Mouse (Mus musculus) liver, embryonic 11.5 days (tissue): ENCODE measurements around the gene Thbs4. TPM values are rescaled to one million over a fixed set of nuclear protein-coding genes. Genes with fewer than 3 reads are reported as not detected.

Source experiments
- ATAC-seq: fragments of 200-750 bp; cut with Nextera tagmentation; replicated peaks from 2 replicates; pipeline ENCODE4 v1.8.0; 2017; ENCODE audit warnings: moderate number of reproducible peaks, mild to moderate bottlenecking, moderate TSS enrichment, moderate library complexity; ENCODE audit not compliant: low FRiP score
- DNase-seq: peaks from one replicate; pipeline ENCODE4 v3.0.0-alpha.2; 2017; ENCODE audit warnings: low spot score
- H3K27ac ChIP-seq: fragments of 300-500 bp; sonication (generic); 2 replicates; pipeline ENCODE4 v1.5.1; 2014; ENCODE audit warnings: mild to moderate bottlenecking, low read depth, low read length, control low read depth
- H3K27me3 ChIP-seq: fragments of 300-500 bp; sonication (generic); replicated peaks from 2 replicates; pipeline ENCODE4 v1.6.1; 2014; ENCODE audit warnings: low read length, mixed read lengths; ENCODE audit not compliant: control insufficient read depth, insufficient read depth
- H3K36me3 ChIP-seq: fragments of 300-500 bp; sonication (generic); 2 replicates; pipeline ENCODE4 v1.6.1; 2014; ENCODE audit warnings: mild to moderate bottlenecking, low read length, moderate library complexity, mixed read lengths; ENCODE audit not compliant: control insufficient read depth, insufficient read depth
- H3K4me1 ChIP-seq: fragments of 300-500 bp; sonication (generic); replicated peaks from 2 replicates; pipeline ENCODE4 v1.6.1; 2014; ENCODE audit warnings: low read length, mixed read lengths; ENCODE audit not compliant: control insufficient read depth, insufficient read depth
- H3K4me2 ChIP-seq: fragments of 300-500 bp; sonication (generic); 2 replicates; pipeline ENCODE4 v1.6.1; 2014; ENCODE audit warnings: mild to moderate bottlenecking, control low read depth, moderate library complexity
- H3K4me3 ChIP-seq: fragments of 300-500 bp; sonication (generic); 2 replicates; pipeline ENCODE4 v1.5.1; 2014; ENCODE audit warnings: low read depth, low read length, control low read depth
- H3K9ac ChIP-seq: fragments of 300-500 bp; sonication (generic); 2 replicates; pipeline ENCODE4 v1.6.1; 2014; ENCODE audit warnings: low read depth, low read length, control low read depth
- H3K9me3 ChIP-seq: fragments of 300-500 bp; sonication (generic); 2 replicates; pipeline ENCODE4 v1.6.1; 2016; ENCODE audit warnings: low read length, inconsistent platforms, mixed read lengths; ENCODE audit not compliant: control insufficient read depth
- WGBS: fragments of 180-500 bp; shearing (Covaris S2); extraction: QIAGEN DNeasy Blood & Tissue Kit; methylation state at CpG from one replicate; pipeline ENCODE4 v1.1.7; 2014; 5-methylcytosine and 5-hydroxymethylcytosine counted together
- polyA plus RNA-seq: library from polyadenylated mRNA; unstranded; fragments of >200 nt; fragmentation: Nextera tagmentation; extraction: Ambion mirVana; gene quantifications from 2 replicates; pipeline ENCODE4 v1.2.1, GENCODE M21; 2014

Gene Thbs4
- polyA plus RNA-seq, 1 experiment from 2014 or later, result 1.6 TPM

DNA sequence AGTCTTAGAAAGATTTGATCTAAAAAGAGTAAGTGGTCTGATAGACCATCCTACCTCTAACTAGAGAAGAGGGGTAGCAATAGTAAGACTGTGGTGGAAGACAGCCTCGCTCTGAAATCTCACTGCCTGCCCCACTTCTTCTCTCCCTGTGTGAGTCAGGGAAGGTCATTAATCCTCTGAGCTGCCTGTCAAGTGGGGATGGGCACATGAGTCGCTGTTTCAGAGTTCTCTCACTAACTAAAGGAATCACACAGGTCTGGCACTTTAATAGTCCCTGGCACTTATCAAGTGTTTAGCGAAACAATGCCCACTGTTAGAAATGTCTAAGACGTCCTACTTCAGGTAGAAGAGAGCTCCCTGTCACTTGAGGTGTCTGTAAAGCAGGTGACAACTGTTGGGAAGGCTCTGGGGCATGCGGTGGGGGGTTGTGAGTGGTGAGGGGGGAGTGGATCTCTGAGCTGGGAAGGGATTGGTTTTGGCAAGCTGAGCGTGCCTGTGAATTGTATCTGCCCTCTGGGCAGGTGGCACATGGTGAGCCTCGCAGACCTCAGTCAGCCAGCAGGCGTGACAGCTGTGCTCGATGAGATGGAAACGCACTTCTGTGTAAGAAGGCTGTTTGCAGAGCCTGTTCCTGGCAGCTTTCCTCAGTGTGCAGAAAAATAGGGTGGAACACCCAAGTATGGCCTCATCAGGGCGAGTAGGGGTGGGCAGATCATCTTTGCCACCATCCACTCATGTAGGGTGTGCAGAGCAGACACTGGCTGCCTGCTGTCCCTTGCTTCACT, 57.9 kb downstream of the Thbs4 start:
- 64% methylated on average over 11 of the region's 11 CpGs for WGBS
- Histone ChIP-seq H3K27me3 (0 out of 2 replicates have a peak, but pooled peaks cover 2% of the 10 kb centered on the region), H3K4me1 (no peaks in the 10 kb centered on the region; the same call in 1 of the 2 replicates), H3K36me3 (no peaks in the 10 kb centered on the region), H3K4me3 (no peak overlapping the region), H3K4me2 (no peak overlapping the region), H3K27ac (no peak overlapping the region), H3K9me3 (no peaks in the 10 kb centered on the region), H3K9ac (no peak overlapping the region)
- DNase-seq (no peak), ATAC-seq (no peak)

DNA sequence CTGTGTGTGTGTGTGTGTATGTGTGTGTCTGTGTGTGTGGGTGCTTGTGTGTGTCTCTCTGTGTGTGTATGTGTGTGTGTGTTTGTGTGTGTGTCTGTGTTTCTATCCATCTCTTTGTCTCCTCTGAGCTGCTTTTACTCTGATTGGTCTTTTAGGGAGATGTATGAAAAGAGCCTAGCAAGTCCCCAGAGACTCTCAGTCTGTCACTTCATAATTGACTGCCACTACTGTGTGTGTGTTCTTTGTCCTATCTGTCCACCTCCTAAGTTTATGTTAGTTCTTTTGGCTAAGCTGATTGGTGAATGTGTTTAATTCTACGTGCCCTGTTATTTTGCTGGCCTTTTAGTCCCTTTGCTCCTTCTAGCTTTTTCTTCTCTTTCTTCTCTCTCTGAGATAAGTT, 58.9 kb downstream of the Thbs4 start:
- Histone ChIP-seq H3K9ac (no peak overlapping the region), H3K9me3 (no peaks in the 10 kb centered on the region), H3K27me3 (0 out of 2 replicates have a peak, but pooled peaks cover 2% of the 10 kb centered on the region), H3K4me3 (no peak overlapping the region), H3K4me1 (no peaks in the 10 kb centered on the region), H3K36me3 (no peaks in the 10 kb centered on the region), H3K4me2 (no peak overlapping the region), H3K27ac (no peak overlapping the region)
- DNase-seq (no peak), ATAC-seq (no peak)
- WGBS, result 78% methylated on average over 1 of the region's 1 CpGs

DNA sequence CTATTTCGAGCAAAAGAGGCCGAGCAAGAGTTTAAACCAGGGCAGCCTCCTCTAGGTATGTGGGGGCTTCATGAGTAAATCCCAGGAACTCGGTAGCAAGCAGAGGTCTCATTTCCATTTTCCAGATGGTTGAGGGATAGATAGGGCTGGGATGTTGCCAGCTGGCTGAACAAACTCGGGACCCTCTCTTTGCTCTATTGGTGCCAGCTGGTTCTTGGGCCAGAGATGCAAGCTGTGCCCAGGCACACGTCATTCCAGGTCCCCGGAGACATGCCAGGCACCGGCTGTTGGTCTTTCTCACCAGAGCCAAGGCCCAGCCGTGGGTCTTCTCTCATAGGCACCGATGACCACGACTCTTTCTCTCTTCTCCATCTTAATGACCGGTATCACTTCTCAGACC, 60.9 kb downstream of the Thbs4 start:
- Histone ChIP-seq H3K27ac (no peak overlapping the region), H3K4me2 (peak overlapping the region; percentile 34), H3K9me3 (no peaks in the 10 kb centered on the region), H3K36me3 (no peaks in the 10 kb centered on the region), H3K9ac (no peak overlapping the region), H3K4me1 (no peaks in the 10 kb centered on the region), H3K27me3 (0 out of 2 replicates have a peak, but pooled peaks cover 2% of the 10 kb centered on the region), H3K4me3 (no peak overlapping the region)
- 87% methylated on average over 11 of the region's 11 CpGs for WGBS
- ATAC-seq (no peak), DNase-seq (no peak)

DNA sequence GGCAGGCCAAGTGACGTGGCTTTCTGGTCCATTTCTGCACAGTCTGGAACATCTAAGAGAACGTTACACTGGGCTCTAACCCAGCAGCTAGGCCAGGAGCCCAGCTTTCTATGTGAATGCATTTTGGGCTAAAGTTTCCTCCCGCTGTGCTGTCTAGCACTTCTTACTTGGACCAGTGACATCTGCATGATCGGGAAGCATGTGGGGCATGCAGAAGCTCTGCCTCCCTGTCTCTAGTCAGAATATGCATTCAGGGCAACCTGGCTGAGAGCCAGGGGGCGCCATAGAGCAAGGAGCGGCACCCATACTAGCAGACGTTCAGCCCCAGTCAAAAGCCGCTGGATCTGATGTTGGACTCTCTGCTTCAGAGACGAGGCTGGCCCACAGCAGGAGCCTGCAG, 61.4 kb downstream of the Thbs4 start:
- 34% methylated on average over 9 of the region's 9 CpGs for whole genome bisulfite sequencing
- peak overlapping the region; percentile 34 for H3K4me2 ChIP-seq

DNA sequence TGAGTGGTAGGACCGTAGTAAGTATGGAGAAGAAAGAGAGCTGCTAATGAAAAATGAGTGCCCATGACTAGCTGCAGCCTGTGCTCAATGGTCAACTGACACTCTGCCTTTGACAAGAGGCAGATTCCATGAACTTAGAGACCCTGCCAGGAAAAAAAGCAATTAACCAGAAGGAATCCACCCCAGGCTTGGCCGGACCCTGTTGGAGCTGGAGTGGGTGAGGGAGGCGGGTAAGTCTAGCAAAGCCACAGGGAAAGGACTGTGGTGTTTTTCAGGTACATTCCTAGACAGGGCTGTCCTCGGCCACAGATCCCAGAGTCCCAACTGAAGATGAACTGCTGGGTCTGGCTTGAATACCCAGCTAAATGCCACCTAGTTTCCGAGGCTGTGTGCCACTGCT, 61.8 kb downstream of the Thbs4 start:
- H3K27ac ChIP-seq, result no peak overlapping the region
- WGBS, result 68% methylated on average over 5 of the region's 5 CpGs
- no peak for ATAC-seq

More for the DNA sequence above, 61.4 kb downstream of the Thbs4 start:
- H3K36me3 ChIP-seq, result no peaks in the 10 kb centered on the region
- H3K9me3 ChIP-seq, result no peaks in the 10 kb centered on the region
- H3K4me3 ChIP-seq, result no peak overlapping the region
- DNase-seq (peak; percentile 64), ATAC-seq (peak; percentile 63; the same call in 1 of the 2 replicates)
- H3K27me3 ChIP-seq, result 0 out of 2 replicates have a peak, but pooled peaks cover 2% of the 10 kb centered on the region
- no peak overlapping the region for H3K27ac ChIP-seq
- no peaks in the 10 kb centered on the region for H3K4me1 ChIP-seq
- no peak overlapping the region for H3K9ac ChIP-seq

DNA sequence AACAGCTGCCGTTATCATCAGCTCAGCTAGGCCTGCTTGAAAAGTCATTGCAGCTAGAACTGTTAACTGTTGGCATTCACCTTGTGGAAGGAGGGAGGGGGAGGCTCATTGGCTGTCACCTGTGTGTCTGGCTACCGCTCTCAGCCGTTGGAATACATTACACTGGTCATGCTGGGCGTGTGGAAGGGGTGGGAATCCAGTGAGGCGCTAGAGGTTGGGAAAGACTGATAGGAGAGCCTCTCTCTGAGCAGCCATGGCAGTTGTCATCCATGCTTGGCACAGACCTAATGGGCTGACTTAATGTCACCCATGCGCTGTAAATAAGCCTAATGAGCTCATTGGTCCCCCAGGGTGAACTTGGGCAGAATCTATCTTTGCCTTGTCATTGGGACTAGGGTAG, 62.8 kb downstream of the Thbs4 start:
- Histone ChIP-seq H3K9me3 (no peaks in the 10 kb centered on the region), H3K4me2 (no peak overlapping the region), H3K27ac (no peak overlapping the region), H3K36me3 (no peaks in the 10 kb centered on the region), H3K27me3 (0 out of 2 replicates have a peak, but pooled peaks cover 2% of the 10 kb centered on the region), H3K4me3 (no peak overlapping the region), H3K9ac (no peak overlapping the region), H3K4me1 (no peaks in the 10 kb centered on the region)
- ATAC-seq (no peak), DNase-seq (no peak)
- 69% methylated on average over 6 of the region's 6 CpGs for WGBS

More for the DNA sequence above, 61.8 kb downstream of the Thbs4 start:
- no peak overlapping the region for H3K4me3 ChIP-seq
- no peak overlapping the region for H3K9ac ChIP-seq
- H3K4me2 ChIP-seq, result no peak overlapping the region
- no peaks in the 10 kb centered on the region for H3K9me3 ChIP-seq
- H3K36me3 ChIP-seq, result no peaks in the 10 kb centered on the region
- no peaks in the 10 kb centered on the region for H3K4me1 ChIP-seq
- DNase-seq, result no peak
- 0 out of 2 replicates have a peak, but pooled peaks cover 2% of the 10 kb centered on the region for H3K27me3 ChIP-seq

DNA sequence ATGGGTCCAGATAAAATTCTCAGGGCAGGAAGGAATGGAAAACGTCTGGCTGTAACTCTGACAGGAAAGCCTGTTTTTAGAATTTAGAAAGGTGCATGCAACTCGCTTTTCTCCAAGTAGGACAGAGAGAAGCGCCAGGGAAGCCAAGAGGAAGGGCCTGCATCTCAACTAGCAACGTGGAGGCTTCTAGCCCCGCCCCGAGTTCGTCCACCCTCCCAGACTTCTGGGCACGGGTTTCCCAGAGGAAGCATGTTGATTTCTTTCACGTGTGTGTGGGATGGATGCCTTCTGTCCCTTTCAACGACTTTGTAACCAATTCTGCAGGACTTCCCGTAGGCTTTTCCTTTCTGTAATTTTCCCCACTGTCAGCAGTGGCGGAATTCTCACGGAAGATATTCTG, 64.8 kb downstream of the Thbs4 start:
- Histone ChIP-seq H3K4me3 (no peak overlapping the region), H3K4me2 (no peak overlapping the region), H3K9ac (no peak overlapping the region), H3K36me3 (no peaks in the 10 kb centered on the region), H3K9me3 (no peaks in the 10 kb centered on the region), H3K4me1 (no peaks in the 10 kb centered on the region), H3K27me3 (0 out of 2 replicates have a peak, but pooled peaks cover 2% of the 10 kb centered on the region), H3K27ac (no peak overlapping the region)
- 59% methylated on average over 13 of the region's 13 CpGs for WGBS
- no peak for DNase-seq
- no peak for ATAC-seq

DNA sequence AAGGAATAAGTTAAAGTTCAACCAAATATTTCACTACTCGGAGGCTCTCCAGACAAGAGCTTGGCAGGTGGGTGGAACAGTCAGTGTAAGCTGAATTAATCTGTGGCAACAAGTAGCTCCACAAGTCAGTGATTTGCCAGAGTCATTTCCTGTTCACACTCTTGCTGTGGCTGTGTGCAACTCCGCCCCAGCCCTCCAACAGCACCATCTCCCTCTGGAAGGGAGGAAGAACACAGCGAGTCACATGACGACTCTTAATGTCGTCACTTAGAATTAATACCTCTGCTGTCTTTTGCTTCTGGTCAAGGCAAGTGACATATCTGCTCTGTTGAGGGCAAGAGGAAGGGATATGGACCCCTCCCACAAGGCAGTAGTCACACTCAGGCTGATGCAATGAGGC, 72.2 kb downstream of the Thbs4 start:
- no peak overlapping the region for H3K9ac ChIP-seq
- DNase-seq (no peak), ATAC-seq (no peak)
- 44% methylated on average over 5 of the region's 5 CpGs for WGBS
- H3K27me3 ChIP-seq, result no peaks in the 10 kb centered on the region
- H3K4me3 ChIP-seq, result no peak overlapping the region
- H3K27ac ChIP-seq, result no peak overlapping the region
- no peaks in the 10 kb centered on the region for H3K9me3 ChIP-seq
- 0 out of 2 replicates have a peak, but pooled peaks cover 2% of the 10 kb centered on the region for H3K4me1 ChIP-seq
- no peaks in the 10 kb centered on the region for H3K36me3 ChIP-seq
- no peak overlapping the region for H3K4me2 ChIP-seq

DNA sequence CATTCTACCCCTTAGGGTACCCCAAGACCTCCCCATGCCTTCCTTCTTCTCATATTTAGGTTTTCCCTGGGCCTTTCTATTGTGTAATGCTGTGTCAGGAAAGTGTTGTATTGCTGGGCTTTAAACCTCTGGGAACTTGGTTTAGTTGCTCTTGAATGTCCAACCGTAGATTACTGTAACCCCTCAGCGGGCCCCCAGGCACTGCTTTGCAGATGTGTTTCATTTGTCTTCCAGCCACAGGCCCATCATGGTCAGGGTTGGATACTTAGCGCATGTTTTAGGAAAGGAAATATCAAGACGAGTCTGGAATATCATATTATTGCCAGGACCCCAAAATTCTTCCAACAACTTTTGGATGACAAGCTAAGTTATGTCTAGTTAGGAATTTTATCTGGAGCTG, 73.6 kb downstream of the Thbs4 start:
- Histone ChIP-seq H3K27me3 (no peaks in the 10 kb centered on the region), H3K4me2 (no peak overlapping the region), H3K36me3 (no peaks in the 10 kb centered on the region), H3K27ac (no peak overlapping the region), H3K4me3 (no peak overlapping the region), H3K9me3 (no peaks in the 10 kb centered on the region), H3K4me1 (0 out of 2 replicates have a peak, but pooled peaks cover 2% of the 10 kb centered on the region), H3K9ac (no peak overlapping the region)
- no peak for DNase-seq
- WGBS, result 80% methylated on average over 4 of the region's 4 CpGs
- ATAC-seq, result no peak
